Mouse (Mus musculus) layer of hippocampus, postnatal 36 days (tissue): ENCODE results near the gene Rps10. TPM values are rescaled to one million over a fixed set of nuclear protein-coding genes. Genes with fewer than 3 reads are reported as not detected.

Source experiments
- DNase-seq, 2 experiments: peaks; one replicate each; pipeline ENCODE4 v3.0.0; 2022
- total RNA-seq, 2 experiments: library from RNA; stranded (reverse); gene quantifications; 2 replicates each; pipeline ENCODE4 v1.2.3; 2021

The Rps10 gene
- total RNA-seq, 2 experiments from 2014 or later, result 444 to 462 TPM

GRCm38 (mm10) chr17:27611519-27611884 is 25.0 kb downstream of the Rps10 start:
- no peak for DNase-seq

- DNase-seq, result peak; percentile 61 to 66
These were observed 25.6 kb downstream of the Rps10 start for GRCm38 (mm10) chr17:27610679-27611518.

- no peak for DNase-seq
These were observed 26.9 kb downstream of the Rps10 start for GRCm38 (mm10) chr17:27609576-27609975.

GRCm38 (mm10) chr17:27603522-27604234 is 32.8 kb downstream of the Rps10 start:
- no peak for DNase-seq

GRCm38 (mm10) chr17:27603036-27603435 is 33.4 kb downstream of the Rps10 start:
- DNase-seq, result no peak

- no peak for DNase-seq
These were observed 35.6 kb downstream of the Rps10 start for GRCm38 (mm10) chr17:27600869-27601268.

- DNase-seq, result no peak
These were observed 36.2 kb downstream of the Rps10 start for GRCm38 (mm10) chr17:27600286-27600685.

- DNase-seq, result no peak
These were observed 39.9 kb downstream of the Rps10 start for GRCm38 (mm10) chr17:27596376-27597190.

- no peak for DNase-seq
These were observed 40.7 kb downstream of the Rps10 start for GRCm38 (mm10) chr17:27595659-27596375.

GRCm38 (mm10) chr17:27592565-27592910 is 43.9 kb downstream of the Rps10 start:
- no peak for DNase-seq

GRCm38 (mm10) chr17:27591826-27592564 is 44.5 kb downstream of the Rps10 start:
- no peak for DNase-seq

- DNase-seq, result no peak
These were observed 48.2 kb downstream of the Rps10 start for GRCm38 (mm10) chr17:27588231-27588630.

GRCm38 (mm10) chr17:27587252-27587651 is 49.2 kb downstream of the Rps10 start:
- DNase-seq, result no peak

GRCm38 (mm10) chr17:27586661-27587060 is 49.8 kb downstream of the Rps10 start:
- no peak for DNase-seq

GRCm38 (mm10) chr17:27583185-27583894 is 53.1 kb downstream of the Rps10 start:
- DNase-seq, result no peak

Other genes starting within 250 kb of the Rps10 start
- gene Grm4, start 115.3 kb downstream of the Rps10 start, total RNA-seq, result 1 to 10 TPM; 8.9 to 9.6 TPM
- gene Hmga1, start 80.2 kb downstream of the Rps10 start, total RNA-seq, result 10 to 100 TPM; 35.2 to 36.0 TPM
- 10 to 100 TPM; 62.6 to 63.9 TPM for gene AI413582, start 70.9 kb downstream of the Rps10 start, total RNA-seq
- 100 to 1,000 TPM; 564 to 566 TPM for gene Nudt3, start 13.2 kb downstream of the Rps10 start, total RNA-seq
- gene RPS10-NUDT3, start 1.4 kb downstream of the Rps10 start, total RNA-seq, result not detected
- gene Pacsin1, start 18.8 kb upstream of the Rps10 start, total RNA-seq, result 100 to 1,000 TPM; 310 to 319 TPM
- gene Spdef, start 92.3 kb upstream of the Rps10 start, total RNA-seq, result under 1 TPM in 1 of 2 experiments, not detected in 1; 0.90 TPM
- gene D17Wsu92e, start 184.0 kb upstream of the Rps10 start, total RNA-seq, result 100 to 1,000 TPM; 191 to 194 TPM
- gene Snrpc, start 201.5 kb upstream of the Rps10 start, total RNA-seq, result 10 to 100 TPM; 49.7 to 51.5 TPM
- gene Uhrf1bp1, start 219.8 kb upstream of the Rps10 start, total RNA-seq, result 10 to 100 TPM; 14.5 to 16.9 TPM